Mouse (Mus musculus) right cerebral cortex, postnatal 36 days (tissue): ENCODE data around the gene Parpbp.

Experiments used
- DNase-seq, 2 experiments: peaks; one replicate each; pipeline ENCODE4 v3.0.0; 2022; ENCODE audit warnings: low spot score in 2 of 2, mixed read lengths in 1 of 2

The Parpbp gene

GRCm38 (mm10) chr10:88146707-88147477 lies at the start of gene Parpbp, which contains the start of gene Nup37:
Parpbp (minus strand) TSS chr10:88146941.
Nup37 (plus strand) TSS chr10:88146992.
- DNase-seq, result peak; percentile 64 to 72

- DNase-seq, result no peak
Observed at GRCm38 (mm10) chr10:88167438-88168077, 20.8 kb upstream of the Parpbp start.

GRCm38 (mm10) chr10:88166158-88166557 lies 19.4 kb upstream of the Parpbp start:
- DNase-seq, result no peak

- no peak for DNase-seq
Observed at GRCm38 (mm10) chr10:88162676-88163075, 15.9 kb upstream of the Parpbp start.

GRCm38 (mm10) chr10:88162096-88162495 lies 15.4 kb upstream of the Parpbp start:
- no peak for DNase-seq

- DNase-seq, result no peak
Observed at GRCm38 (mm10) chr10:88151658-88152057, 4.9 kb upstream of the Parpbp start.

- DNase-seq, result no peak
Observed at GRCm38 (mm10) chr10:88150381-88150780, 3.6 kb upstream of the Parpbp start.

- no peak for DNase-seq
Observed at GRCm38 (mm10) chr10:88146187-88146586, 554 bp downstream of the Parpbp start.

- DNase-seq, result no peak
Observed at GRCm38 (mm10) chr10:88135630-88136029, 11.1 kb downstream of the Parpbp start.

GRCm38 (mm10) chr10:88119721-88120120 lies 27.0 kb downstream of the Parpbp start:
- DNase-seq, result no peak

- no peak for DNase-seq
Observed at GRCm38 (mm10) chr10:88113290-88113689, 33.5 kb downstream of the Parpbp start.

- DNase-seq, result no peak
Observed at GRCm38 (mm10) chr10:88106169-88106568, 40.6 kb downstream of the Parpbp start.

- no peak for DNase-seq
Observed at GRCm38 (mm10) chr10:88090772-88091171, 56.0 kb downstream of the Parpbp start, which contains the start of gene Pmch. Pmch (plus strand) TSS chr10:88091072.

GRCm38 (mm10) chr10:88067377-88067776 lies 79.4 kb downstream of the Parpbp start:
- DNase-seq, result no peak

- no peak for DNase-seq
Observed at GRCm38 (mm10) chr10:88064872-88065271, 81.9 kb downstream of the Parpbp start.

- no peak for DNase-seq
Observed at GRCm38 (mm10) chr10:88063436-88063835, 83.3 kb downstream of the Parpbp start.

- DNase-seq, result peak; percentile 2 to 9
Observed at GRCm38 (mm10) chr10:88056950-88057649, 89.6 kb downstream of the Parpbp start.

GRCm38 (mm10) chr10:88054233-88054985 lies 92.3 kb downstream of the Parpbp start:
- no peak for DNase-seq

GRCm38 (mm10) chr10:88046098-88046771 lies 100.5 kb downstream of the Parpbp start:
- DNase-seq, result no peak

- DNase-seq, result no peak
Observed at GRCm38 (mm10) chr10:88044297-88044696, 102.4 kb downstream of the Parpbp start.
